Mouse (Mus musculus) intestine, embryonic 16.5 days (tissue): ENCODE results near the gene Mrtfb. TPM values are rescaled to one million over a fixed set of nuclear protein-coding genes. Genes with fewer than 3 reads are reported as not detected.

Source experiments
- ATAC-seq: fragments of 200-750 bp; cut with Nextera tagmentation; 2 replicates; pipeline ENCODE4 v1.8.0; 2017; ENCODE audit warnings: moderate TSS enrichment, moderate library complexity
- H3K27ac ChIP-seq: fragments of 300-500 bp; sonication (generic); 2 replicates; pipeline ENCODE4 v1.5.1; 2014; ENCODE audit warnings: mild to moderate bottlenecking, low read length
- H3K27me3 ChIP-seq: fragments of 300-500 bp; sonication (generic); replicated peaks from 2 replicates; pipeline ENCODE4 v1.6.1; 2014; ENCODE audit warnings: low read length, control low read depth, mixed read lengths; ENCODE audit not compliant: control insufficient read depth, insufficient read depth
- H3K36me3 ChIP-seq: fragments of 300-500 bp; sonication (generic); 2 replicates; pipeline ENCODE4 v1.6.1; 2014; ENCODE audit warnings: low read length, control low read depth; ENCODE audit not compliant: control insufficient read depth, insufficient read depth
- H3K4me1 ChIP-seq: fragments of 300-500 bp; sonication (generic); 2 replicates; pipeline ENCODE4 v1.6.1; 2014; ENCODE audit warnings: low read length, control low read depth, mixed read lengths; ENCODE audit not compliant: control insufficient read depth, insufficient read depth
- H3K4me2 ChIP-seq: fragments of 300-500 bp; sonication (generic); 2 replicates; pipeline ENCODE4 v1.6.1; 2014; ENCODE audit warnings: low read depth, low read length, control low read depth
- H3K4me3 ChIP-seq: fragments of 300-500 bp; sonication (generic); 2 replicates; pipeline ENCODE4 v1.5.1; 2014; ENCODE audit warnings: mild to moderate bottlenecking, low read length
- H3K9ac ChIP-seq: fragments of 300-500 bp; sonication (generic); 2 replicates; pipeline ENCODE4 v1.6.1; 2014; ENCODE audit warnings: low read depth, low read length
- H3K9me3 ChIP-seq: fragments of 300-500 bp; sonication (generic); 2 replicates; pipeline ENCODE4 v1.6.1; 2016; ENCODE audit warnings: low read length, control low read depth; ENCODE audit not compliant: control insufficient read depth
- WGBS: fragments of 180-500 bp; shearing (Covaris S2); extraction: QIAGEN DNeasy Blood & Tissue Kit; methylation state at CpG from one replicate; pipeline ENCODE4 v1.1.7; 2014; 5-methylcytosine and 5-hydroxymethylcytosine counted together
- polyA plus RNA-seq: library from polyadenylated mRNA; unstranded; fragments of >200 nt; fragmentation: Nextera tagmentation; extraction: Ambion mirVana; gene quantifications from 2 replicates; pipeline ENCODE4 v1.2.1, GENCODE M21; 2015

Mrtfb gene
- polyA plus RNA-seq, 1 experiment from 2014 or later, result 15.2 TPM

DNA sequence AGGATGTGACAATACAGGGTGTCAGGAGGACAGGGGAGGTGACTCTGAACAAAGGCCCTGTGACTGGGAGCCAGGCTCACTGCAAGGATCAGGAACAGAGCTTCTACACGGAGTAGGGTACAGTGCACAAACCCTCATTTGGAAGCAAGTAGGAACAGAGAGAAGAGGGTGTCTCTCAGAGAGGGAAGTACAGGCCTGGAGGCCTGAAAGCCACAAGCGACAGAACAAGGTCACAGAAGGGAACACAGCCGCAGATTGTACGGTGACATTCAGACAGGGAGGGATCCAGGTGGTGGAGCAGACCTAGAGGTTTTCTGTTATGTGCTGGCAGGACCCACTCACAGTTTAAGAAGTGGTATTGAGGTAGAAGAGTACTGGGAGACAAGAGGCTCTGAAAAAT is 17.2 kb upstream of the Mrtfb start:
- H3K9ac ChIP-seq, result no peak overlapping the region
- H3K4me2 ChIP-seq, result no peak overlapping the region
- no peaks in the 10 kb centered on the region for H3K9me3 ChIP-seq
- H3K36me3 ChIP-seq, result no peaks in the 10 kb centered on the region
- peaks cover 8% of the 10 kb centered on the region for H3K4me1 ChIP-seq
- 70% methylated on average over 4 of the region's 4 CpGs for WGBS
- ATAC-seq, result 0 out of 2 replicates have a peak, but pooled peaks have one; percentile 13
- no peak overlapping the region for H3K4me3 ChIP-seq
- H3K27ac ChIP-seq, result no peak overlapping the region
- H3K27me3 ChIP-seq, result no peaks in the 10 kb centered on the region

DNA sequence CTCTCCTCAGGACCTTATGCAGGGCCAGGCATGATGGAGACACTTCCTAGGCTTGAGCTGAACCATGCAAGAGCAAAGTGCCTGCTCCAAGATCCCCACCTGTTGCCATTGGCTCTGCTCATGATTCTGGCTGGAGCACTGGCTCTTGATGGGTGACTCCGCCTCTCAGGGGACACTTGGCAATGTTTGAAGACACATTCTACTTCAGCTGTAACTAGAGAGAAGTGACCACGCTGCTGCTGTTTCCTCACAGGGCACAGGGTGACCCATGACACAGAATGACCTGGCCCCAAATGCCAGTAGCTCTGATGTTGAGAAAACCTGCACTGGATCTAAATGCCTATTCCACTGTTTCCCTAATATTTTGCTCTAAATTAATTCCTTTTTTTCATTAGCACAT is 16.7 kb upstream of the Mrtfb start:
- ATAC-seq, result 0 out of 2 replicates have a peak, but pooled peaks have one; percentile 26
- no peaks in the 10 kb centered on the region for H3K27me3 ChIP-seq
- peaks cover 8% of the 10 kb centered on the region for H3K4me1 ChIP-seq
- H3K4me2 ChIP-seq, result no peak overlapping the region
- H3K9ac ChIP-seq, result no peak overlapping the region
- H3K36me3 ChIP-seq, result no peaks in the 10 kb centered on the region
- no peaks in the 10 kb centered on the region for H3K9me3 ChIP-seq
- no peak overlapping the region for H3K4me3 ChIP-seq
- 58% methylated on average over 2 of the region's 2 CpGs for WGBS
- no peak overlapping the region for H3K27ac ChIP-seq

DNA sequence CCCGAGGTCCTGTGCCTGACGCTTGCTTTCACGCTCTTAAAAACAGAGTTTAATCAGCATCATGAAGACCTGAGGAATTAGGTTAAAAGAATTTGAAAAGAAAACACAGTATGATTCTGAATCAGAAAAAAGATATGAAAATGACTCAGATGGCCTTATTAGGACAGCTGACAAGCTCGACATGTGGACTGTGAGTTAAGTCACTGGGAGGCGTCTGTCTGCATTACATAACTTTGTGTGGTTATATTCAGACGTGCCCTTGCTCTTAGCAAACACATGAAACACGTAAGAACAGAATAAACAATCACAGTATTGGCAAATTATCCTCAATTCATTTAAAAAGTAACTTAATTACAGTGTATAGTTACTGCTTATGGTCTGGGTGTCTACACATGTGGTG is 16.0 kb upstream of the Mrtfb start:
- H3K27me3 ChIP-seq, result no peaks in the 10 kb centered on the region
- WGBS, result 37% methylated on average over 7 of the region's 7 CpGs
- H3K27ac ChIP-seq, result no peak overlapping the region

DNA sequence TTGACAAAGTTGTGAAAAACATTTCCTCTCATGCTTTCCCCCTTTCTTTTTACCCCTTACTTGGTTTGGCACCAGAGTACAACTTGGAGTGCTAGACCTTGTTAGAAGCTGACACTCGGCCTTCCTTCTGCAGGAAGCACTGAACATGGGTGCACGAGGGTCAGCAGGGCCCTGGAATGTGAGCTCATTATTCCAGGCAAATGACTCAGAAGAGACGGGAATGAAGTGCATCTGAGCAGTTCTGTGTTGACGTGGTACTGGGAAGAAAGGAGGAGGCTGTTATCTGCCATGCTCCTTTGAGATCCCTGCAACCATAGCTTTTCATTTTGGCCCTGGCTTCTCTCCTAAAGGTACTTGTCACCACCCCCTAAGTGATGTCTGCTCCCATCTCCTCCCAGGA is 10.6 kb upstream of the Mrtfb start:
- H3K4me3 ChIP-seq, result no peak overlapping the region
- no peak overlapping the region for H3K4me2 ChIP-seq
- no peaks in the 10 kb centered on the region for H3K27me3 ChIP-seq
- H3K36me3 ChIP-seq, result no peaks in the 10 kb centered on the region
- 36% methylated on average over 4 of the region's 4 CpGs for WGBS
- H3K4me1 ChIP-seq, result 0 out of 2 replicates have a peak, but pooled peaks cover 3% of the 10 kb centered on the region
- no peaks in the 10 kb centered on the region for H3K9me3 ChIP-seq
- no peak overlapping the region for H3K27ac ChIP-seq
- no peak overlapping the region for H3K9ac ChIP-seq
- no peak for ATAC-seq

More for the DNA sequence above, 16.0 kb upstream of the Mrtfb start:
- Histone ChIP-seq H3K9me3 (no peaks in the 10 kb centered on the region), H3K9ac (no peak overlapping the region), H3K36me3 (no peaks in the 10 kb centered on the region), H3K4me1 (peaks cover 8% of the 10 kb centered on the region), H3K4me2 (no peak overlapping the region), H3K4me3 (no peak overlapping the region)
- ATAC-seq, result peak; percentile 64

DNA sequence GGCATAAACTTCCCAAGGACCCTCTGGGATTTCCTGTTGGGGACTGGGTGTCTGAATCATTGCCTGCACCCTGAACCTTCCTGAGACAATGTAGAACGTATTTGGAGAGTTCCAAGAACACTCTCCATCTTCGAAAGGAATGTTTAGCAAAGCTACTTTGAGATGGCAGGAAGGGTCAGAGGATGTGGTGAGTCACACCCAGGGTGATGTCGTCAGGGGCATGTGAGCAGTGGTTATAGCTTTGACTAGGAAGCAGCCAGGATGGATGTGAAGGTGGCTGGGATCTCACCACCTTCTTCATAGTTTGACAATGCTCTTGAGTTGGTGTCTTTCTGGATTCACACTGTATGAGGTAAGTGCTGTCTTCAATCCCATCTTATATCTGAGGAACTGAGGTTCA is 9.4 kb upstream of the Mrtfb start:
- H3K4me3 ChIP-seq, result no peak overlapping the region
- no peak overlapping the region for H3K27ac ChIP-seq
- H3K9ac ChIP-seq, result no peak overlapping the region
- no peaks in the 10 kb centered on the region for H3K27me3 ChIP-seq
- no peaks in the 10 kb centered on the region for H3K9me3 ChIP-seq
- H3K36me3 ChIP-seq, result no peaks in the 10 kb centered on the region
- H3K4me1 ChIP-seq, result no peaks in the 10 kb centered on the region
- 57% methylated on average over 3 of the region's 3 CpGs for whole genome bisulfite sequencing
- no peak overlapping the region for H3K4me2 ChIP-seq
- ATAC-seq, result no peak

DNA sequence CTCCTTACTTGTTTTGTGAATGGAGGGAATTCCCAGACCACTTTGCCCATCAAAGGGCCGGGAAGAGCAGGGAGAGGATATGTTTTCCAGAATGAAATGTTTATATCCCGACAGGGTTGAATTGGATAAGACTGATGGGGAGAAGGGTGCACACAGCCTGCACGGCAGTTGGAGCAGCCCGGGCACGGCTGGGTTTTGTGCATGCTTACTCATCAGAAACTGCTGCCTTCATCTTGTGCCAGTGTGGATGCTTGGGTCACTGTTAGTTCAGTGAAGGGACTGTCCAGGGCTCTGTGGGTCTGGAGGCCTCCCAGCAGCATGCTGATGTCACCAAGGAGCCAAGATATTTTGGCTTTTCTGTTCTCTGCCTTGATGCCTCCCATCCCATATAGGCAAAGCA is 6.2 kb upstream of the Mrtfb start:
- no peaks in the 10 kb centered on the region for H3K4me1 ChIP-seq
- no peaks in the 10 kb centered on the region for H3K27me3 ChIP-seq
- H3K9ac ChIP-seq, result no peak overlapping the region
- H3K9me3 ChIP-seq, result no peaks in the 10 kb centered on the region
- no peak overlapping the region for H3K4me3 ChIP-seq
- no peak for ATAC-seq
- WGBS, result 54% methylated on average over 5 of the region's 5 CpGs
- H3K4me2 ChIP-seq, result no peak overlapping the region
- no peaks in the 10 kb centered on the region for H3K36me3 ChIP-seq
- no peak overlapping the region for H3K27ac ChIP-seq

DNA sequence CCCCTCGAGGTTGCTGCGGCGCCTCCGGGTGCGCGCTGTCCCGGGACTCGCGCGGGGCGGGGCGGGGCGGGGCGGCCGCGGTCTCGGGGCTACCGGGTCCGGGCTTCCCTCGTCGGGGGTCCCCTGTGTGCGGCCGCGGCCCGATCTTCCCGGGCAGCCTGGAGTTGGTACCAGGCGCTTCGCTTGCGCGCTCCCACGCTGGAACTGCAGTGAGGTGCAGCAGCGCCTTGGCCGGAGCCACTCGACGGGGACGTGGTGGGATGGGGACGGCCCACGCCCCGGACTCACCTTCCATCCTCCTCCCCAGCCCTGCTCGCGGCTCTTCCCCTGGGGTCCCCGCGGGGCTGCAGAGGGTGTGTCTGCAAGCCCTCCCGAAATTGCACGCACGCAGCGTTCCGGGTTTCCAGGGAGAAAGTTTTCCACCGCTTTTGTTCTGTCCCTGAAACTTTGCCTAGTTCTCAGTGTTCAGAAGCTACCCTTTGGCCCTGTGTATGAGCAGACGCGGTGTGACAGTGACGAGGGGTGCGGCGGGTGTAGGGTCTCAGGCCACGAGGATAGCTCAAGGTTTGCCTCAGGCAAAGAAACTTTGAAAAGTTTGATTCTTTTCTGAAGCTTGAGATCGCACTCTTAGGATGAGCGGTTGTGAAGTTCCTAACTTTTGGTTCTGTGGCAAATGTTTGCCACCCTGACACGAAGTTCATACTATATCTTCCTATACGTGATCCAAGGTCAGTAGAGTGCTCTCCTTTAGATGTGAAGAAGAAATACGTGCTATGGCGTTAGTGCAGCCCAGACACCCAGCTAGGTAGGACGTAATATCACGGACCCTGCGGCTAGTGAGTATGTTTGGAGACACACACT is 616 bp downstream of the Mrtfb start:
- WGBS, result 2% methylated on average over 58 of the region's 64 CpGs
- no peaks in the 10 kb centered on the region for H3K27me3 ChIP-seq
- peak; percentile 81 for ATAC-seq

DNA sequence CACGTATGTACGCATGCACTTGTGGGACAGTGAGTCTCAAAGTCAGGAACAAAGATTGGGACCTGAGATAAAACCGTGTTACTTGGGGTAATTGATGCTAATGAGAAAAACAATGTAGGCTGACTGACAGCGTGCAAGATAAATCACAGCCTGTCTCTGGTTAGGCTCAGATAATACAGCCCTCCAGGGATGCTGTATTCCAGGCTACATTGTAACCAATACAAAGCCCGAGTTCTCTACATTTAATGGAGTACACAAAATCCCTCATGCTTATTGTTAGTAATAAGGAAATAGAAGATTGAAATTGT is 1.2 kb downstream of the Mrtfb start:
- 29% methylated on average over 5 of the region's 5 CpGs for WGBS
- H3K9ac ChIP-seq, result peak overlapping the region; percentile 95
- no peaks in the 10 kb centered on the region for H3K36me3 ChIP-seq
- no peak overlapping the region for H3K27ac ChIP-seq
- no peak for ATAC-seq
- H3K4me3 ChIP-seq, result peak overlapping the region; percentile 73
- peak overlapping the region; percentile 85 for H3K4me2 ChIP-seq
- H3K4me1 ChIP-seq, result peaks cover 27% of the 10 kb centered on the region
- no peaks in the 10 kb centered on the region for H3K27me3 ChIP-seq
- no peaks in the 10 kb centered on the region for H3K9me3 ChIP-seq

More for the DNA sequence above, 616 bp downstream of the Mrtfb start:
- peak overlapping the region; percentile 95 for H3K9ac ChIP-seq
- no peaks in the 10 kb centered on the region for H3K36me3 ChIP-seq
- H3K27ac ChIP-seq, result peak overlapping the region; percentile 94
- peaks cover 27% of the 10 kb centered on the region for H3K4me1 ChIP-seq
- H3K4me3 ChIP-seq, result peak overlapping the region; percentile 73
- no peaks in the 10 kb centered on the region for H3K9me3 ChIP-seq
- H3K4me2 ChIP-seq, result peak overlapping the region; percentile 85

DNA sequence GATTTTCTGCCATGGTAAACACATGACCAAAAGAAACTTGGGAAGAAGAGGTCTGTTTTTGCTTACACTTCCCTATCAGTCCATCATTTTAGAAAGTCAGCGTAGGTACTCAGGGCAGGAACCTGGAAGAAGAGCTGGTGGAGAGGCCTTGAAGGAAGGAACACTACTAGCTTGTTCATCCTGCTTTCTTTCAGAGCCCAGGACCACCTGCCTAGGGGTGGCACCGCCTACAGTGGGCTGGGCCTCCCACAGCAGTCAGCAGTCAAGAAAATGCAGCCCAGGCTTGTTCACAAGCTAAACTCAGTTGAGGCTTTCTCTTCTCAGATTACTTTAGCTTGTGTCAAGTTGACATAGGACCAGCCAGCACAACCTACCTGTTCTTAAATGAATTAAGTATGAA is 2.7 kb downstream of the Mrtfb start:
- WGBS, result 70% methylated on average over 2 of the region's 2 CpGs
- no peak overlapping the region for H3K9ac ChIP-seq
- H3K4me1 ChIP-seq, result peaks cover 27% of the 10 kb centered on the region
- no peak overlapping the region for H3K4me2 ChIP-seq
- H3K27ac ChIP-seq, result no peak overlapping the region
- no peaks in the 10 kb centered on the region for H3K9me3 ChIP-seq
- H3K27me3 ChIP-seq, result no peaks in the 10 kb centered on the region
- H3K4me3 ChIP-seq, result no peak overlapping the region
- no peaks in the 10 kb centered on the region for H3K36me3 ChIP-seq
- ATAC-seq, result no peak

DNA sequence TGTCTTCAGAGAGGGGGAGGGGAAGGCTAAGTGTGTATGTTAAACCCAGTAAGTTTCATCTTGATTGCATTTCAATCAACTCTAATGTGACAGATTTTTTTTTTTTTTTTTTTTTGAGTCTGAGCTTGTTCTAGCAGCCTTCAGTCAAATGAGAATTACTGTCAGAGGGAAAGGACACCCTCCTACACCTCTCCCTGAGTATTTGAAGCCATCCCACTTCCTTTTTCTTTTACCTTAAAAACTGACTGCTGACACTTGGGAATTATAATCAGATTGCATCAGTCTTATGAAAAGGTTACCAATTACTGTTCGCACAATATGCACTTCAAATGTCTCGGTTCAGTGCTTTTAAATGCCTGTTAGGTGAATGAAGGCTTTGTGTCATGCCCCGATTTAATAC is 10.0 kb downstream of the Mrtfb start:
- H3K36me3 ChIP-seq, result peaks cover 10% of the 10 kb centered on the region
- no peak overlapping the region for H3K4me3 ChIP-seq
- H3K9ac ChIP-seq, result no peak overlapping the region
- 89% methylated on average over 3 of the region's 3 CpGs for WGBS
- H3K27me3 ChIP-seq, result no peaks in the 10 kb centered on the region
- peaks cover 3% of the 10 kb centered on the region; the same call in 1 of the 2 replicates for H3K9me3 ChIP-seq
- no peak overlapping the region for H3K27ac ChIP-seq
- H3K4me1 ChIP-seq, result no peaks in the 10 kb centered on the region
- no peak for ATAC-seq
- no peak overlapping the region for H3K4me2 ChIP-seq
